Mouse (Mus musculus): ENCODE data around the gene Shc1.

- TF ChIP-seq POLR2A (IDR thresholded peaks at IDR 0.05; ENCODE audit: insufficient read depth, low read length) (no peak), CTCF (IDR thresholded peaks at IDR 0.05; ENCODE audit: low read depth, low read length) (no peak)
These were observed 40.4 kb upstream of the Shc1 start for GRCm38 (mm10) chr3:89377831-89378230.

All from ES-Bruce4 (cell line).